Mouse (Mus musculus) heart, adult 18-20 months (tissue): ENCODE measurements around the gene Pde11a. TPM values are rescaled to one million over a fixed set of nuclear protein-coding genes. Genes with fewer than 3 reads are reported as not detected.

Source experiments
- DNase-seq, 2 experiments: peaks; one replicate each; pipeline ENCODE4 v3.0.0; 2021 to 2022; ENCODE audit warnings: mixed read lengths in 1 of 2
- total RNA-seq, 2 experiments: library from RNA; stranded (reverse); gene quantifications; 2 replicates each; pipeline ENCODE4 v1.2.3; 2021

Gene Pde11a
- total RNA-seq, 2 experiments from 2014 or later: 2.1 to 3.7 TPM

- no peak for DNase-seq
Measured at GRCm38 (mm10) chr2:76052897-76053505, 285.6 kb downstream of the Pde11a start.

GRCm38 (mm10) chr2:76051385-76051784, 287.2 kb downstream of the Pde11a start:
- DNase-seq: no peak

GRCm38 (mm10) chr2:76050911-76051310, 287.7 kb downstream of the Pde11a start:
- DNase-seq: no peak

GRCm38 (mm10) chr2:76050092-76050491, 288.5 kb downstream of the Pde11a start:
- no peak for DNase-seq

- no peak for DNase-seq
Measured at GRCm38 (mm10) chr2:76049529-76049928, 289.0 kb downstream of the Pde11a start.

GRCm38 (mm10) chr2:76047740-76048139, 290.8 kb downstream of the Pde11a start:
- DNase-seq: no peak

- no peak for DNase-seq
Measured at GRCm38 (mm10) chr2:76042210-76042609, 296.4 kb downstream of the Pde11a start.

- no peak for DNase-seq
Measured at GRCm38 (mm10) chr2:76040116-76040515, 298.5 kb downstream of the Pde11a start.

- DNase-seq: no peak
Measured at GRCm38 (mm10) chr2:76030080-76030479, 308.5 kb downstream of the Pde11a start.

- no peak for DNase-seq
Measured at GRCm38 (mm10) chr2:76029081-76029901, 309.3 kb downstream of the Pde11a start.

GRCm38 (mm10) chr2:76016890-76017289, 321.7 kb downstream of the Pde11a start:
- no peak for DNase-seq

- no peak for DNase-seq
Measured at GRCm38 (mm10) chr2:76016136-76016535, 322.4 kb downstream of the Pde11a start.

- no peak for DNase-seq
Measured at GRCm38 (mm10) chr2:76015460-76015859, 323.1 kb downstream of the Pde11a start.

- DNase-seq: no peak
Measured at GRCm38 (mm10) chr2:76014659-76015058, 323.9 kb downstream of the Pde11a start.

- DNase-seq: no peak
Measured at GRCm38 (mm10) chr2:76006194-76006593, 332.4 kb downstream of the Pde11a start.

GRCm38 (mm10) chr2:76002899-76003298, 335.7 kb downstream of the Pde11a start:
- no peak for DNase-seq

GRCm38 (mm10) chr2:76001392-76001791, 337.2 kb downstream of the Pde11a start:
- peak; percentile 50 to 80 for DNase-seq

- peak; percentile 43 to 57 for DNase-seq
Measured at GRCm38 (mm10) chr2:75999636-76000035, 338.9 kb downstream of the Pde11a start.

- DNase-seq: no peak
Measured at GRCm38 (mm10) chr2:75998692-75999091, 339.9 kb downstream of the Pde11a start.

GRCm38 (mm10) chr2:75997726-75998125, 340.8 kb downstream of the Pde11a start:
- DNase-seq: no peak

GRCm38 (mm10) chr2:75994841-75995240, 343.7 kb downstream of the Pde11a start:
- no peak for DNase-seq

GRCm38 (mm10) chr2:75991581-75992205, 346.9 kb downstream of the Pde11a start:
- DNase-seq: no peak

- peak; percentile 53 to 83 for DNase-seq
Measured at GRCm38 (mm10) chr2:75990885-75991539, 347.6 kb downstream of the Pde11a start.
